Mouse (Mus musculus) ES-Bruce4 (cell line): ENCODE measurements around the gene Nrcam.

ENCODE experiments used
- CTCF ChIP-seq: IDR thresholded peaks from one replicate; pipeline ENCODE4 v1.8.1; 2011; ENCODE audit warnings: low read depth, low read length
- POLR2A ChIP-seq: IDR thresholded peaks from one replicate; pipeline ENCODE4 v1.8.1; 2011; ENCODE audit warnings: low read length; ENCODE audit not compliant: insufficient read depth

GRCm38 (mm10) chr12:44300793-44301192 lies 27.9 kb upstream of the Nrcam start:
- TF ChIP-seq CTCF (no peak), POLR2A (no peak)
